Mouse (Mus musculus): ENCODE measurements at regions not wholly inside any gene's neighbourhood (a gene's known extent, or its start where the extent isn't known, plus 50 kb on each side); places are given as distances from the start of the nearest gene placed in this dataset.

DNA sequence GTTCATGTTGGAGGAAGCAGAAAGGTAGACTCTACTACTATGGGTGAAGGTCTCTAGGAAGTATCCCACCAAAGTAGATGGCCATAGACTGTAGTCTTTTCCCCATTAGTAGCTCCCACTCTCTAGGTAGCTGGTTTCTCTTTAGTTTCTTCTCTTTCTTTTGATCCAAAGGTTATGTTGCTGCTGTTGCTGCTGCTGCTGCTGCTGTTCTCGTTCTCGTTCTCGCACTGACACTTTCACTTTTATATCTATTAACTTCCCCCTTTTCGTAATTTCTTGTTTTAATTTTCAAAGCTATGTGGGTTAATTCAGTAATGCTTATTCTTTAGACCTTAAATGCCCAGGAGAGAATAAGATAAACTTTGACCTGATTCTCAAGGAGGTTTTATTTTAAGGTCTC lies 58.3 kb downstream of the Tmem100 start:
- CTCF ChIA-PET = no interaction called here

GRCm38 (mm10) chr11:90094052-90094451 lies 63.9 kb downstream of the Tmem100 start:
- CTCF ChIA-PET = no interaction called here

DNA sequence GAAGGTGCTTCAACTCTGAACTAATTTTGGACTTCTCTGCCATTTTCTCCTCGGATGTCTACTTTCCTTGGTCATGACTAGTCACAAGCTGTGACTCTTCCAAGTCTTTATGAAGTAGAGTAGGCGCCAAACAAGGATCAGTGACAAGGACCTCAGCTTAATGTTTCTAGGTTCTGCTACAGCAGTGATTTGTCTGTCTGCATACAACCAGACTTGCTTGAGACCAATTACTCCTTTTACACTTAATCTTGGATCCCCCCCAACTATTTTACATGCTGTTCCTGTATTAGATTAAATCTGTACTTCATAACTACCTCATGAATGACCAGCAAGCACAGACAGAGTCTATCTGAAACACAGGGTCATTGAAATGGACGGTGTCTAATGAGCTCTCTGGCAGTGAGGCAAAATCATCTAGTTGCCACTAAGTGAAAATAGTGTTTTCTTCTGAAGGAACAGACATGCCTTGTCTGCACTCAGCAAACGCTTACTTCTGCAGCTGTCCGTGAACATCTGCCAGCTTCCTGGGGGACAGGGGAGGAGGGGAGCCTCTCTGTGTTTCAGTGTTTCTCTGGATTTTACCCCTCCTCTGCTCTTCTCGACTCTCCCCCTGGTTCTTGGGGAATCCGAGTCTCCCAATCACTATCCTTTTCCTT lies 64.7 kb downstream of the Tmem100 start:
- CTCF ChIA-PET = no interaction called here

- CTCF ChIA-PET = no interaction called here
These were observed 68.3 kb downstream of the Tmem100 start for GRCm38 (mm10) chr11:90098471-90098870.

DNA sequence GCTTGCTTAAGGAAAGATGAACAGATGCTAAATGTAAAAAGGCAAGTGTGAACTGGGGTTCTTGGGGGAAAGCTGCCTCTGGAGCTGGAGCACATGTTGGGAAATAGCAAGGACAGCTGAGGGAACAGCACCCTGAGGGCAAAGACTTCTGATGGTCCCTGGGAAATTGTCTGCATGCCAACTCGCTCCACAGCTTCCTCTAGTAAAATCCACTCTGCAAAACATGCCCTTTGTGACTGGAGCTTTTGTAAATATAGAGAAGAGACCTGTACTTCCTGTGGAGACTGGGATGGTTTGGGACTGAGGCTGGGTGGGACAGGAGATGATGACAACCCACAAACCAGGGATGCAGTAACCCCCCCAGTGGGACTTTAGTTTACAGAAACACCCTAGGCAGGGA lies 69.0 kb downstream of the Tmem100 start:
- CTCF ChIA-PET = no interaction called here

DNA sequence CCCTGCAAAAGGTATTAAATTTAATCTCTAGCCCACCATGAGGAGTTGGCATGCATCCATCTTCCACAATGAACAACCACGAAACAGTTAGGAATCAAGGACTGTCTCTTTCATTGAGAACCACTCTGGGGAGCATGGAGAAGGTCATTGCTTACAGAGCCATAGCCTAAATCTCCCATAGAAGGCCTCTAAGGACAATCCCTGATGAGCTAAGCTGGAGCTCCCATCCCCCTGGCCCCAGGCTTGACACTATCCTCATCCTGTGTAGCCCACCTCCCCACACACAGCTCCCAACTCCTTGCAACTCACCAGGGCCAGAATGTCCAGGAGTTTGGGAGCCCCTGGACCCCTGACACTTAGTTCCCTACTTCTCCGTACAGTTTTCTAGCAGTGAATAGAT lies 70.0 kb downstream of the Tmem100 start:
- CTCF ChIA-PET = no interaction called here

GRCm38 (mm10) chr11:90101284-90101683 lies 71.1 kb downstream of the Tmem100 start:
- CTCF ChIA-PET = interaction anchor here (0.6 kb wide), 1 partner anchor 647 kb away, joined by 3 read pairs; no protein-coding TSS in a partner anchor

- CTCF ChIA-PET = no interaction called here
These were observed 76.1 kb downstream of the Tmem100 start for GRCm38 (mm10) chr11:90106063-90106798.

- CTCF ChIA-PET = no interaction called here
These were observed 77.8 kb upstream of the Gm45716 start for GRCm38 (mm10) chr11:90109681-90110111.

- CTCF ChIA-PET = no interaction called here
These were observed 77.3 kb upstream of the Gm45716 start for GRCm38 (mm10) chr11:90110170-90110569.

- CTCF ChIA-PET = no interaction called here
These were observed 75.3 kb upstream of the Gm45716 start for GRCm38 (mm10) chr11:90112174-90112573.

DNA sequence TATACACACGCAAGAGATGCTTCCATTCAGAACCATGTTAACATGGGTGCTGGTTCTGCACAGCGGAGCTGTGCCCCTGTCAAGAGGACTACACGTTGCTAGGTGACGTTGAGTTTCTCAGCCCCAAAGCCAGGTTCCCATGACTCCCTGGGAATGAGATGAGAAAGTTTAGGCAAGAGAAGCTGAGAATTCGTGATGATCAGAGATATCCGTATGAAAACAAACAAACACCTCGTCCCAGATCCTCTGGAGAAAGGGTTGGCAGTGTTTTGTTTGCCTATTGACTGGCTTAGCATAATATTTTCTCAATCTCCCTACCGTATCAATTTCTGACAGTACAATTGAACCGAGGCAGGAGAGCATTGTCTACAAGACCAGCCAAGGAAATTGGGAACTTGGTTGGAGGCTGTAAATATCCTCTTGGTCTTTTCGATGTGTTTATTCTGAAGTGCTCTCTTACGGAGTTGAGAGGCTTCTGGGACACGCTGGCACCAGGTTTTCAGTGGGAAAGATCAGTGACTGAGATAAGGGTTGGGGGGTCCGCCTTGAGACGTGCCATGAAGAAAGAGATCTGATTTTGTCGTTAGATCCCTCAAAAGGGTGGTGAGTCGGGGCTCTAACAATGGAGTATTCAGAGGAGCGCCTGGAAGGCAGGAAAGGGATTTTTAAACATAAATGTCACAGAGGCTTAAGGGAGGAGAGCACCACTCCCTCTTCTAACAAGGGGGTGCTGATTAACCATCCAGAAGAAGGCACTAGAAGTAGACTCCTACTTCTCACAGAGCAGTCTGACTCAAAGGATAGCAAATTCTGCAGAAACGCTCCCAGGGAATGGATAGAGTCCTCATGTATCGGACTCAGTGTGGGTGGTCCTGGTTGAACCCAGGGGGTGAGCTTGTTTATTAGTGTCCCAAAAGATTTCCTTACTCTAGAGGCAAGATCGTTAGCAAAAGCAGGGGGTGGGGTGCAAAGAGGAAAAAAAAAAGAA lies 70.5 kb upstream of the Gm45716 start:
- CTCF ChIA-PET = no interaction called here

DNA sequence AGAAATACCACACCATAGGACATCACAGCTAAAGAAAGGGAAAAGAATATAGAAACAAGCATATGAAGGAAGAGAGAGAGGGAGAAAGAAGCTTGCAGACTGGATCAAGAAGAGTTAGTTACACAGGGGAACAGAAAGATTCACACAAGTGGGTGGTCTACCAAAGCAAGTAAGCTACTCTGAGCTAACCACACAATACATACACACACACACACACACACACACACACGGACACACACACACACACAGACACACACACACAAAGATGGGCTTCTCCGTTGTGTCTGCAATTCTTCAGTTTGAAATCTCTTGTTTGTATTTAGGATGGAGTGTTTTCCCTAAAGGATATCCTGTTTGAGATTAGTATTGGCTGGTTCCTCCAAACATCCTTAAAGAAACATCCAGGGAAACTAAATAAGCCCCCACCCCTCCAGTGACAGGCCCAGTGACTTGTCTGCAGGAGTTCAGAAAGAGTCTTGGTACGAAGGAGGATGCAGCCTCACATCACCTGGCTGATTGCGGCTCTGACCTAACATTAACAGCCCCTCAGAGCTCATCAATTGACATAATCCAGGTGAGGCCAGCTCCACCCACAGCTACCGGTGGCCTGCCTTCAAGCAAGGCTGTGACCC lies 69.7 kb upstream of the Gm45716 start:
- CTCF ChIA-PET = no interaction called here

DNA sequence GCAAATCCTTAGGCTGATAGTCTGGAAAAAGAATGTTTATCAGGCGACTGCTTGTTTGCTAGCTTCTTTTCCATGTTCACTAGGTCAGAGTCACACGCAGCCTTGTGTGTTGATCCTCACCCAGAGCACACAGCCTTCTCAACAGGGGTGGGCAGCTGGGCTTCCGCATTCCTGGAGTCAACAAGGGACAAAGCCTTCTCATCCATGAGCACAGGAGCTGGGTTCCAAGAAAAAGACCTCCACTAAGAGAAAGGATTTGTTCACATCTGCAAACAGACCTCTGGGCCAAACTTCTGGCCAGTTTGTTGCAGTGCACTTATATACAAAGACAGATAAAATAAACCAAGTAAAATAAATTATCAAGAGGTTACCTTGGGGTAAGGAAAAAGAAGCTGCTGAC lies 65.6 kb upstream of the Gm45716 start:
- CTCF ChIA-PET = no interaction called here

- CTCF ChIA-PET = no interaction called here
These were observed 64.8 kb upstream of the Gm45716 start for GRCm38 (mm10) chr11:90122709-90123108.

DNA sequence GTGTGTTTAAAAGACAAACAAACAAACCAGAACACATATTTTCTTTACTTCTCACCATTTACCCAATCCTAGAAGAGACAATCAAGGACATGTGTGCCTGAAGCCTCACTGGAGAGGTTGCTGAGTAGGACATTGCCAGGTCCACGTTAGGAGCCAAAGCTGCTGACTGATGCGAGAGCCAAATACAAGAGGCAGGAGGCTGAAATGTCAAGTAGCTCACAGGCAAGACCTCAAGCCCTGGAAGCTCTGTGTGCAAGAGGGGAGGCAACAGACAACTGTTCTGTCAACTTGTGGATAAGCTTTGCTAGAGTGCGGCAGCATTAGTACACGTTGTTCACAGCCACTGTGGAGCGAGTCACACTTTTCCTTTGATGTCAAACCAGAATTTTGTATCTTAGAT lies 63.6 kb upstream of the Gm45716 start:
- CTCF ChIA-PET = no interaction called here

DNA sequence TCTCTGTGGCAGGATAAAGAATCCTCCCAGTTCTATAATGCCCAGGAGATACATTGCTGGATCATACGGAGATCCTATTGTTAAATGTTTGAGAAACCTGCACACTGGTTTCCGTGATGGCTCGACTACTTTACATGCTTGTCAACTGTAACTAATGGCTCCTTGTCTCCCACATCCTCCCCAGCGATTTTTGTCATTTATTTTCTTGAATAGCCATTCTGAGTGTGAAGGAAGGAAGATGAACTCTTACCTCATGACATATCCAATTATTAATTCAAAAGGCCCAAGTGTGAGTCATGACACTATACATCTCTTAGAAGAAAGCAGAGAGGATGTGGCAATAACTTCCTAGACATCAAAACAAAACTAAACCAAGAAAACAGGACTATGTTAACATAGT lies 61.2 kb upstream of the Gm45716 start:
- CTCF ChIA-PET = no interaction called here

DNA sequence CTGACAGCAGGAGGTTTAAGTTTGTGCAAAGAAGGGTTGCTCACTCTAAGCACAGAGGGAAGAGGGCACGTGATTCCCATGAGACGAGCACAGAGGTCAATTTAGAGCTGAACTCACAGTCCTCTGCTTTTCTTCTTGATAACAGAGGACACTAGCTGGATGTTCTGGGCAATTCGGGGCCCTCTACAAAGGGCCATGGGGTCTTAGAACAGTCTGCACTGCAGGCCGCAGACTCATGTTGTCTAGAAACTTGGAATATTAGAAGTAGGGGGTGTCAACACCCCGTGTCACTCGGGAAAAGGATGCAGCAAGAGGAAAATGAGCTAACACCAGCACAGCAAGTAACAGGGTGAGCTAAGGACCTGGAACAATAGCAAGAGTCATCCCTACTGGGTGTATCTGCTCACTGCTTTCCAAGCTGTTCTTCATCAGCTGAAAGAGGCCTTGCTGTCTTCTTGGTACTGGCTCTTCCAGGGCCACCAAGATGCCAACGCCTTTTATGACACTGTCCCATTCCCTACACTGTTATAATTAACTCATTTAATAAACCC lies 58.5 kb upstream of the Gm45716 start:
- CTCF ChIA-PET = no interaction called here

GRCm38 (mm10) chr11:90129793-90130624 lies 57.5 kb upstream of the Gm45716 start:
- CTCF ChIA-PET = no interaction called here

GRCm38 (mm10) chr11:90130635-90131034 lies 56.8 kb upstream of the Gm45716 start:
- CTCF ChIA-PET = no interaction called here

GRCm38 (mm10) chr11:90132579-90132978 lies 54.9 kb upstream of the Gm45716 start:
- CTCF ChIA-PET = no interaction called here

Data from spleen, embryonic (tissue).